Mouse (Mus musculus) hindbrain, embryonic 12.5 days (tissue): ENCODE data around the gene Clmn. TPM values are rescaled to one million over a fixed set of nuclear protein-coding genes. Genes with fewer than 3 reads are reported as not detected.

Experiments used
- ATAC-seq: fragments of 200-750 bp; cut with Nextera tagmentation; 2 replicates; pipeline ENCODE4 v1.8.0; 2017; ENCODE audit warnings: moderate TSS enrichment; ENCODE audit not compliant: low FRiP score
- H3K27ac ChIP-seq: fragments of 300-500 bp; sonication (generic); 2 replicates; pipeline ENCODE4 v1.5.1; 2016; ENCODE audit warnings: mild to moderate bottlenecking
- H3K27me3 ChIP-seq: fragments of 300-500 bp; sonication (generic); 2 replicates; pipeline ENCODE4 v1.6.1; 2016; ENCODE audit warnings: mild to moderate bottlenecking
- H3K36me3 ChIP-seq: fragments of 300-500 bp; sonication (generic); 2 replicates; pipeline ENCODE4 v1.6.1; 2016; ENCODE audit warnings: mild to moderate bottlenecking
- H3K4me1 ChIP-seq: fragments of 300-500 bp; sonication (generic); 2 replicates; pipeline ENCODE4 v1.6.1; 2016
- H3K4me2 ChIP-seq: fragments of 300-500 bp; sonication (generic); replicated peaks from 2 replicates; pipeline ENCODE4 v1.6.1; 2016; ENCODE audit warnings: mild to moderate bottlenecking
- H3K4me3 ChIP-seq: fragments of 300-500 bp; sonication (generic); 2 replicates; pipeline ENCODE4 v1.5.1; 2016; ENCODE audit warnings: mild to moderate bottlenecking
- H3K9ac ChIP-seq: fragments of 300-500 bp; sonication (generic); 2 replicates; pipeline ENCODE4 v1.6.1; 2016; ENCODE audit warnings: mild to moderate bottlenecking, moderate library complexity
- H3K9me3 ChIP-seq: fragments of 300-500 bp; sonication (generic); replicated peaks from 2 replicates; pipeline ENCODE4 v1.6.1; 2016; ENCODE audit warnings: mild to moderate bottlenecking
- WGBS: fragments of 180-500 bp; shearing (Covaris S2); methylation state at CpG from one replicate; pipeline ENCODE4 v1.1.7; 2016; 5-methylcytosine and 5-hydroxymethylcytosine counted together
- polyA plus RNA-seq: library from polyadenylated mRNA; unstranded; fragments of >200 nt; fragmentation: Nextera tagmentation; extraction: Ambion mirVana; gene quantifications from 2 replicates; pipeline ENCODE4 v1.2.1, GENCODE M21; 2016

The Clmn gene
- polyA plus RNA-seq, 1 experiment from 2014 or later: 2.8 TPM

- no peak overlapping the region for H3K9ac ChIP-seq
- no peak for ATAC-seq
- no peak overlapping the region for H3K4me2 ChIP-seq
- no peaks in the 10 kb centered on the region for H3K27me3 ChIP-seq
- no peak overlapping the region for H3K27ac ChIP-seq
- H3K4me3 ChIP-seq: no peak overlapping the region
- H3K4me1 ChIP-seq: peaks cover 2% of the 10 kb centered on the region; the same call in 1 of the 2 replicates
- no peaks in the 10 kb centered on the region for H3K36me3 ChIP-seq
- 66% methylated on average over 4 of the region's 4 CpGs for WGBS
- H3K9me3 ChIP-seq: no peaks in the 10 kb centered on the region
Observed at GRCm38 (mm10) chr12:104806680-104807375, 58.0 kb downstream of the Clmn start.

- no peak for ATAC-seq
- H3K9ac ChIP-seq: no peak overlapping the region
Observed at GRCm38 (mm10) chr12:104801494-104802260, 63.2 kb downstream of the Clmn start.

GRCm38 (mm10) chr12:104799365-104799764, 65.5 kb downstream of the Clmn start:
- H3K27me3 ChIP-seq: no peaks in the 10 kb centered on the region
- H3K36me3 ChIP-seq: peaks cover 10% of the 10 kb centered on the region; the same call in 1 of the 2 replicates
- no peak overlapping the region for H3K4me2 ChIP-seq
- 91% methylated on average over 3 of the region's 3 CpGs for WGBS
- no peak overlapping the region for H3K27ac ChIP-seq
- H3K9ac ChIP-seq: no peak overlapping the region
- H3K9me3 ChIP-seq: peaks cover 20% of the 10 kb centered on the region
- no peak for ATAC-seq
- H3K4me1 ChIP-seq: peaks cover 7% of the 10 kb centered on the region; the same call in 1 of the 2 replicates
- no peak overlapping the region for H3K4me3 ChIP-seq

More at GRCm38 (mm10) chr12:104801494-104802260, 63.2 kb downstream of the Clmn start:
- H3K4me1 ChIP-seq: peaks cover 3% of the 10 kb centered on the region; the same call in 1 of the 2 replicates
- peaks cover 20% of the 10 kb centered on the region for H3K9me3 ChIP-seq
- 51% methylated on average over 9 of the region's 9 CpGs for WGBS
- no peaks in the 10 kb centered on the region for H3K27me3 ChIP-seq
- H3K36me3 ChIP-seq: peaks cover 10% of the 10 kb centered on the region; the same call in 1 of the 2 replicates
- H3K4me3 ChIP-seq: no peak overlapping the region
- H3K4me2 ChIP-seq: no peak overlapping the region
- no peak overlapping the region for H3K27ac ChIP-seq

- H3K9ac ChIP-seq: no peak overlapping the region
- peaks cover 20% of the 10 kb centered on the region for H3K9me3 ChIP-seq
- H3K4me3 ChIP-seq: no peak overlapping the region
- H3K27me3 ChIP-seq: no peaks in the 10 kb centered on the region
- no peak overlapping the region for H3K27ac ChIP-seq
- no peak for ATAC-seq
- H3K36me3 ChIP-seq: peaks cover 10% of the 10 kb centered on the region; the same call in 1 of the 2 replicates
- WGBS: 96% methylated on average over 6 of the region's 6 CpGs
- peaks cover 10% of the 10 kb centered on the region; the same call in 1 of the 2 replicates for H3K4me1 ChIP-seq
- no peak overlapping the region for H3K4me2 ChIP-seq
Observed at GRCm38 (mm10) chr12:104797905-104798304, 67.0 kb downstream of the Clmn start.

- Histone ChIP-seq H3K4me2 (no peak overlapping the region), H3K9me3 (peaks cover 20% of the 10 kb centered on the region), H3K36me3 (peaks cover 10% of the 10 kb centered on the region; the same call in 1 of the 2 replicates), H3K4me1 (peaks cover 8% of the 10 kb centered on the region; the same call in 1 of the 2 replicates), H3K27me3 (no peaks in the 10 kb centered on the region), H3K4me3 (no peak overlapping the region), H3K9ac (no peak overlapping the region), H3K27ac (no peak overlapping the region)
- no peak for ATAC-seq
- 92% methylated on average over 11 of the region's 11 CpGs for WGBS
Observed at GRCm38 (mm10) chr12:104796635-104797378, 68.1 kb downstream of the Clmn start.

GRCm38 (mm10) chr12:104794957-104795356, 69.9 kb downstream of the Clmn start:
- no peaks in the 10 kb centered on the region for H3K27me3 ChIP-seq

GRCm38 (mm10) chr12:104793486-104793885, 71.4 kb downstream of the Clmn start:
- peaks cover 9% of the 10 kb centered on the region; the same call in 1 of the 2 replicates for H3K9me3 ChIP-seq
- no peaks in the 10 kb centered on the region for H3K27me3 ChIP-seq
- H3K9ac ChIP-seq: no peak overlapping the region
- no peak overlapping the region for H3K27ac ChIP-seq
- no peak overlapping the region for H3K4me3 ChIP-seq
- ATAC-seq: no peak
- WGBS: 70% methylated on average over 12 of the region's 12 CpGs
- peaks cover 5% of the 10 kb centered on the region; the same call in 1 of the 2 replicates for H3K36me3 ChIP-seq
- no peak overlapping the region for H3K4me2 ChIP-seq
- peaks cover 8% of the 10 kb centered on the region; the same call in 1 of the 2 replicates for H3K4me1 ChIP-seq

More at GRCm38 (mm10) chr12:104794957-104795356, 69.9 kb downstream of the Clmn start:
- Histone ChIP-seq H3K4me1 (peaks cover 8% of the 10 kb centered on the region; the same call in 1 of the 2 replicates), H3K9ac (no peak overlapping the region), H3K9me3 (peaks cover 20% of the 10 kb centered on the region), H3K4me3 (no peak overlapping the region), H3K4me2 (no peak overlapping the region), H3K36me3 (peaks cover 10% of the 10 kb centered on the region; the same call in 1 of the 2 replicates), H3K27ac (no peak overlapping the region)
- 55% methylated on average over 5 of the region's 5 CpGs for WGBS
- ATAC-seq: no peak

- Histone ChIP-seq H3K27ac (no peak overlapping the region), H3K4me3 (no peak overlapping the region), H3K9ac (no peak overlapping the region), H3K36me3 (peaks cover 15% of the 10 kb centered on the region; the same call in 1 of the 2 replicates), H3K4me2 (no peak overlapping the region), H3K9me3 (no peaks in the 10 kb centered on the region), H3K4me1 (no peaks in the 10 kb centered on the region), H3K27me3 (no peaks in the 10 kb centered on the region)
- no peak for ATAC-seq
- WGBS: 88% methylated on average over 1 of the region's 1 CpGs
Observed at GRCm38 (mm10) chr12:104777603-104778002, 87.3 kb downstream of the Clmn start.

GRCm38 (mm10) chr12:104771941-104772340, 92.9 kb downstream of the Clmn start:
- 95% methylated on average over 2 of the region's 2 CpGs for WGBS
- H3K4me2 ChIP-seq: no peak overlapping the region
- ATAC-seq: no peak

GRCm38 (mm10) chr12:104769201-104769785, 95.6 kb downstream of the Clmn start:
- no peak for ATAC-seq
- H3K9ac ChIP-seq: no peak overlapping the region
- WGBS: 64% methylated on average over 10 of the region's 10 CpGs
- no peaks in the 10 kb centered on the region for H3K9me3 ChIP-seq
- H3K27me3 ChIP-seq: no peaks in the 10 kb centered on the region
- H3K27ac ChIP-seq: no peak overlapping the region
- no peak overlapping the region for H3K4me2 ChIP-seq
- no peak overlapping the region for H3K4me3 ChIP-seq
- H3K4me1 ChIP-seq: peaks cover 3% of the 10 kb centered on the region; the same call in 1 of the 2 replicates
- H3K36me3 ChIP-seq: no peaks in the 10 kb centered on the region

More at GRCm38 (mm10) chr12:104771941-104772340, 92.9 kb downstream of the Clmn start:
- H3K36me3 ChIP-seq: 0 out of 2 replicates have a peak, but pooled peaks cover 2% of the 10 kb centered on the region
- H3K4me3 ChIP-seq: no peak overlapping the region
- no peaks in the 10 kb centered on the region for H3K9me3 ChIP-seq
- no peak overlapping the region for H3K27ac ChIP-seq
- H3K27me3 ChIP-seq: no peaks in the 10 kb centered on the region
- H3K9ac ChIP-seq: no peak overlapping the region
- H3K4me1 ChIP-seq: peaks cover 3% of the 10 kb centered on the region; the same call in 1 of the 2 replicates

GRCm38 (mm10) chr12:104767183-104767582, 97.7 kb downstream of the Clmn start:
- no peak overlapping the region for H3K4me3 ChIP-seq
- no peak overlapping the region for H3K27ac ChIP-seq
- no peak for ATAC-seq
- peaks cover 7% of the 10 kb centered on the region for H3K4me1 ChIP-seq
- no peak overlapping the region for H3K4me2 ChIP-seq
- H3K36me3 ChIP-seq: no peaks in the 10 kb centered on the region
- no peak overlapping the region for H3K9ac ChIP-seq
- no peaks in the 10 kb centered on the region for H3K9me3 ChIP-seq
- WGBS: 83% methylated on average over 4 of the region's 4 CpGs
- no peaks in the 10 kb centered on the region for H3K27me3 ChIP-seq
